Mouse (Mus musculus): ENCODE measurements around the gene Il4i1.
"Not testable (repeated sequence)": the region's sequence is repeated elsewhere in the genome, so short reads cannot be mapped to it uniquely, and the experiment has no call there.

The Il4i1 gene

DNA sequence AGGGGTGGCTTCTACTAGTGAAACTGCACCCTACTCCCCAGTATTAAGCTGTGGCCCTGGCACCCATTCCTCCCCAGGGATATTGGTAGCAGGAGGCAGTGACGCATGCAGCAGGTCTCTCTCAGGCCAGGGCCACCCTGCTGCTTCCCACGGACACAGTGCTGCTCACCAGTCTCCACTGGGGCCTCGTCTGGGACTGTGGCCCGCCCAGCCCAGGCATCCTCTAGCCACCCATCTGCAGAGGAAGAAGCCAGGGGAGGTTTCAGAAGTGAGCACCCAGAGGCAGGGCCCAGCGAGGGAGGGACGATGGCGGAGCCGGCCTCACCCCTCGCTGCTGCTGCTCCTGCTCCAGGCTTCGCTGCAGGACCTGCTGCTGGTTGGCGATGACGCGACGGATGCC is 47.0 kb downstream of the Il4i1 start:
- no peak for DNase-seq (ENCODE audit: low spot score in 2 of 2)

DNA sequence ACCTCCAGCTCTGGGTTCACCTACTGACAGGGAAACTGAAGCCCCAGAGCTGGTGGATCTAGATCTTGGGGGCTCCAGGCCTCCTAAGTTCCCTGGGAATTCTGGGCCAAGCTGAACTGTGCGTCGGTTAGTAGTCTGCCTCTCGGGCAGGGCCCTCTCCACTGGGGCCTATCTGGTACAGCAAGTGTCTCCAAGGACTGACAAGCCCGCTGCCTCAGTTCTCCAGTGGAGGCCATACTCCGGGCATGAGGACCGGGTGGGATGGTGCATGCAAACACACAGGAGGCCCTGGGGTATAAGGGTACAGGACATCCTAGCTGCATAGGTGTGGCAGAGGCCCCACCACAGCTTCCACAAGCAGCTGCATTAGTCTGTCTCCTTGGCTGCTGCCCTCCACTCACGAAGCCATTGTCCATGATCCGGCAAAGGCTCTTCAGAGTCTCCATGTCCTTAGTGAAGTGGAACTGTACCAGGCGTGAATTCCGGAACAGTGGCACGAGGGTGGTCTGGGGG is 47.9 kb downstream of the Il4i1 start:
- DNase-seq (ENCODE audit: low spot score in 2 of 2) = no peak

DNA sequence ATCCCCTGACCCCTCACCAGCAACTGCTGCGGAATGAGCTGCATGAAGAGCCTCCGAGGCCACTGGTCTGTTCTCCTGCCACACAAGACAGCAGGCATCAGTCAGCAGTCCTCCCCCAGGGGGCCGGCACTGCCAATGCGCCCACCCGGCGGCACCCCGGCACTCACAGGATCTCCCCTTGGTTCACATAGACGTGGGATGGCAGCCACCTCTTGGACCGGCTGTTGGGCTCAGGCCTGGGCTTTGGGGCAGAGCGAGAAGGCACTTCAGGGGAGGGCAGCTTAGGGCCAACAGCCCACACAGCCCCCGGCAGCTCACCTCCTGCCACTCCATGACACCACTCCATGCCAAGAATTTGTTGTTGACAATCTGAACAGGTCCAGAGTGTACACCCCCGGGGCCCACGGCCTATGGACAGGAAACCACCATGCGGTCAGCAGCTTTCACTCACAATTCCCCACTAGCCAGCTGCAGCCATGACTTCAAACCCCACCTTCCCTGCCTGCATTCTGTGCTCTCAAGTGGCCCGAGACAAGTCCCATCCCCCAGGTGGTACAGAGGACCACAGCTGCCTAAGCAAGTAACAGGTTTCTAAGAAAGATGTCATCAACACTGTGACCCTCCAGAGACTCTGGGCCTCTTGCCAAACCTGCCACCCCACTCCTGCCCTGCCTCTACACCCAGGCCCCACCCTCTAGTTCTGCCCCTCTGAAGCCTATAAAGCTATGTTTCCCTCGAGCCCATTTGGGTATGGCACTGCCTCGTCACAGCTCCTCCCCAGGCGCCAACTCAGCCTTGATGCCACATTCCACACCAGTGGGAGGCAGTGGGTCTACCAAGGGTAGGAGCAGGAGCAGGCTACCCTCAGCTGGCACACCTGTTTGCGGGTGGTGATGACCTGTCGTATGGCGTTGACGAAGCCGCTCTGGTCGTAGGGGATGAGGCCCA is 48.7 kb downstream of the Il4i1 start:
- no peak for DNase-seq (ENCODE audit: low spot score in 2 of 2)

DNA sequence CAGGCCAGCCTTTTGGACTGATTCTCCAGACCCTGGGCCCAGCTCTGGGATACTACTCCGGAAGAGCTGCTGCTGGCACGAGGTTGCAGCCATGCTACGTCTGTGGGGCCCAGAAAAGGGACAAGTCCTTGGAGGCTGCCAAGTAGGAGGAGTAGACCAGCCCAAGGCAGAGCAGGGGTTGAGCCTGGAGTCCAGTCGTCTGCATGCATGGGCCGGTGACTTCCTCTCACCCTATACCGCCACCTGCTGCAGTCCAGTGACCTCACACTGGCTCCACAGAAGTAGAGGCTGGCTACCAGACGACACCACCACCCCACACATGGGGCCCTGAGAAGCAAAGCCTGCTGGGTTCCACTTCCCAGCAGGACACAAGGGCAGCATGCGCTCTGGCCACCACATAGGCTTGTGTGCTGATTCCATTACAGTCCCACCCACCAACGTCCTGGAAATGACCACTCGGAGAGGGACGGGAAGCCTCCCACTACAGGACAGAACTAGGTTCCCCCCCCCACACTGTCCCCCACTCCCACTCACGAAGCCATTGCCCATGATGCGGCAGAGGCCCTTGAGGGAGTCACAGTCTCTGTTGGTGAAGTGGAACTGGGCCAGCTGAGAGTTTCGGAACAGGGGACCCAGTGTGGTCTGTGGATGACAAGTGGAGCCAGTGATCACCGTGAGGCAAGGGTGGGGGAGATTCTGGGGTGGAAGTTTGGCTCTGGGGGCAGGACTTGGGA is 50.3 kb downstream of the Il4i1 start:
- DNase-seq (ENCODE audit: low spot score in 2 of 2) = no peak

DNA sequence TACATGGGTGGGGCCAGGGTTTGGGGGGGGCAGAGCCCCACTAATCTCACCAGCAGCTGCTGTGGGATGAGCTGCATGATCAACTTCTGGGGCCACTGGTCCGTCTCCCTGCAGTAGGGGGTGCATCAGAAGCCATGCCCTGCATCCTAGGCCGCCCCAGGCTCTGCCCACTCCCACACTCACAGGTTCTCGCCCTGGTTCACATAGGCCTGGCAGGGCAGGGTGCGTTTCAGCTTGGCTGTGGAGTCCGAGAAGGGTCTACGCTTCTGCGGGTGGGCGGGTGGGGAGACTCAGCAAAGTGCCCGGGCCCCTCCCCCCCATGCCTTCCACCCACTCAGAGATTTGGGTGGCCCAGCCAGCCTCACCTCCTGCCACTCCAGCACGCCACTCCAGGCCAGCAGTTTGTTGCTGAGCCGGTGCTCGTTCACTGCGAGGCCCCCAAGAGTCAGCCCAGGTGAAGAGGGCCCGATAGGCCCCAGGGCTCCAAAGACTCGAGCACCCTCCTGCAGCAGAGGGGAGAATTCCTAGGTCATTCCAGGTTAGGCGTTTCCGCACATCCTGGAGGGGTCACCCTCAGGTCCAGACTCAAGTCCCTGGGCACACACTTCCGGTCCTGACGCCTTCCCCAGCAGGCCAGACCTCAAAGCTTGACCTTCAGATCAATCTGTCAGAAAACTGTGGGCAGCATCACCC is 51.0 kb downstream of the Il4i1 start:
- no peak for DNase-seq (ENCODE audit: low spot score in 2 of 2)

DNA sequence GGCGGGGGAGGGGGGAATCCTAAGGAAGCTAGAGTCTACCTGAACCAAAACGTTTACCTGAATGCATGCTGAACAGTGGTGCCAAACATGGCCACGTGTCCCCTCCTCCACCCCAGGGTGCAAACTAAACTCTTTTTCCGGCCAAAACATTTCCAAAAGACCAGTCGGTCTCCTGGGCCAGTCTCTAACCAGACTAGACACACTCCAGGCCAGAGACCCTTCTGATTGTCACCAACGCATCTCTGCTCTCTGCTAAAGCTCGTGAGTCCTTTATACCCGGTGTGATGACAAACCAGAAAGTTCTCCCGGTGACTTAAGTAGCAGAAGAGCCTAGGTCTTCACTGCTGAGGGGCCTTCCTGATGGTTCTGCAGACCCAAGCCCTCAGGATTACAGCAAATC is 51.6 kb downstream of the Il4i1 start:
- DNase-seq (ENCODE audit: low spot score in 2 of 2) = no peak

DNA sequence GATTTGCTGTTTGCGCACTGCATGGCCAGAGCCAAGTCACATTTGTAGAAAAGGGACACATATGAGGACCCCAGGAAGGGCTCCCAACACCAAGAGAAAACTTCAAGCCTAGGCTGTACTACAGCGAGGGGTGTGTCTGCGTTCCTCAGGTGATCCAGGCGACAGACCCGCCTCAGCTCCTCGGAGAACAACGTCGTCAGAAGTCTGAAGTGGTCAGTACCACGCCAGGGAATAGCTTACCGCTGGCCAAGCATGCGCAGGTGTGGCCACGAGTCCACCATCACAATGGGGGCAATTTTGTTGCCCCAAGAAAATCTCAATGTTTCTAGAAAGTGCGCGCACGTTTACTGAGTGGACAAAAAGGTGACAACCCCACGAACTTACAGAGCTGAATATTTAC is 52.3 kb downstream of the Il4i1 start:
- no peak for DNase-seq (ENCODE audit: low spot score in 2 of 2)

DNA sequence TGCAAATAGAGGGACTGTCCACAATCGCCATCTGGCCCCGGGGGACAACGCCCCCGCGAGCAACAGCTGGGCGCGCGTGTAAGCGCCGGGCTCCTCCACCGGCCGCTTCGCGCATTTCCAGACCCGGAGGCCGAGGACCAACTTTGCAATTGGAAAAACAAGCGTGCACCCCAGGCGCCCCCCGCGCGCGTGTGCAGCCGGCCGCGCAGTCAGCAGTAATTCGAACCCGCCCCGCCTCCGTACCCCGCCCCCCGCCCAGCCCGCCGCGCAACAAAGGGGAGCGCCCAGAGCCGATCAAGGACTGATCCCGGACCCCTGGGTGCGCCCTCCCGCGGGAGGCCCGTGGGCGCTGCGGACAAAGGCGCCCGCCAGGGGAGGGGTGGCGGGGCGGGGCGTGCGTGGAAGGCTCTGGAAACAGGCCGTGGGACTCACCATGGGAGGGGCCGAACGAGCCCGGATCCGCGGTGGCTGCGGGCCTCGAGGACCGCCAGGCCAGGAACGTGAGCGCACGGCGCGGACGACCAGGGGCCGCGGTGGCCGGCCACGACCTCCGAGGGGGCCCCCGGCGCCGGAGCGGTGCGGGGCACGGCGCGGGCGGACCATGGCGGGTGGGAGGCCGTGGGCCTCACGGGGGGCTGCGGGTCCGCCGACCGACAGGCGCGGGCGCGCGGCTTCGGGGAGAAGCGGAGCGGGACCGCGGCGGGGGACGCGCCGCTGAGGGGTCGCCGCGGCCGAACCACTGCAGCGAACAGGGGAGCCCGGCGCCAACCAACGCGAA is 52.9 kb downstream of the Il4i1 start:
- DNase-seq (ENCODE audit: low spot score in 2 of 2) = peak in 1 of 2 experiments; percentile 62

DNA sequence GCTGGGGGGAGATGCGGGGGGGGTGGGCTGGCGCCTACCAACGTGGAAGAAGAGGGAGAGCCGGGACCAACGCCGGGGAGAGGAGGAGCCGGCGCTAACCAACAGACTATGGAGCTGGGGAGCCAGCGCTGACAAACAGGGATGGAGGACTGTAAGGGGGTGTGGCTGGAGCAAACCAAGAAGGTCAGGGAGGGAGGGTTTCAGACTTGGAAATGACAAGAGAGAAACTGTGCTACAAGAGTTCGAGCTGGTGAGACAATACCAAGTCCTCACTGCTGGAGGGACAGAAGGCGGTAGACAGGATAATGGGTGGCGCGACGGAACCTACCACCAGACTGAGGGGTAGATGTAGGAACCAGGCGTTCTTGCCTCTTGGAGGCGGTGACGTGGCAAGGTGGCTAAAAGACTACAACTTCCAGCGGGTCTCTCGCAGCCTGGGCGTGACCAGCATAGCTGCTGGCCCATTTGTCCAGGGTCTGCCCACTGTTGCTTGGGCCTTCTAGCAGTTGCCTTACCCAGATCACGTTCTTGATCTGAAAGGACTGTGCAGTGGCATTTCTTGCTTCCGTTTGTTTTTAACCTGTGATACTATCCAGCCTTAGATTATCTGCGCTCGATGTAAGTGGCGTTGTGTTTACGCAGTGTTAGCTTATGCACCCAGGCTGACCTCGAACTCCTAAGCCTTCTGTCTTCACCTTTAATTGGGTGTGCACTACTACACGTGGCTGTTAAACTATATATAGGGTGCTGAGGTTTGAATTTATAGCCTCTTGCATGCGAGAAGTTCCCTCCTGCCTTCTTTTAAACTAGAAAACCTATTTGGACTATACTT is 53.7 kb downstream of the Il4i1 start, which contains the start of gene Ptov1:
Gene Ptov1, minus strand, starts transcription at position 92 of the 832 bp plus-strand sequence.
- DNase-seq (ENCODE audit: low spot score in 2 of 2) = peak; percentile 92 to 97

DNA sequence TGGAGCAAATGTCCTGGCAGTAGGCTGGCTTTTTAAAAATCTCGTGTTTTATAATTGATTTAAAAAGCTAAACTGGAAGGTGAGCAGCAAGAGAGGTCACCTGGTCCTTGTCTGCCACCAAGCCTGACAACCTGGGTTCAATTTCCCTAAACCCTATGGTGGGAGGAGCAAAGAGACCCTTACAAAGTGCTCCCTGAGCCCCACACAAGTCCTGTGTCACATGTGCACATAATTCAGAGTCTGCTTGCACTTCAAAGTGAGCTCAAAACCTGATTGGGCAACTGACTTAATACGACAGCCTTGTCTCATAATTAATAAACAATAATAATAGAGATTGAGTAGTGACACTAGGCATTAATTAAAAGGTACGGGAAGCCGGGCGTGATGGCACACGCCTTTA is 54.4 kb downstream of the Il4i1 start:
- DNase-seq (ENCODE audit: low spot score in 2 of 2) = no peak

DNA sequence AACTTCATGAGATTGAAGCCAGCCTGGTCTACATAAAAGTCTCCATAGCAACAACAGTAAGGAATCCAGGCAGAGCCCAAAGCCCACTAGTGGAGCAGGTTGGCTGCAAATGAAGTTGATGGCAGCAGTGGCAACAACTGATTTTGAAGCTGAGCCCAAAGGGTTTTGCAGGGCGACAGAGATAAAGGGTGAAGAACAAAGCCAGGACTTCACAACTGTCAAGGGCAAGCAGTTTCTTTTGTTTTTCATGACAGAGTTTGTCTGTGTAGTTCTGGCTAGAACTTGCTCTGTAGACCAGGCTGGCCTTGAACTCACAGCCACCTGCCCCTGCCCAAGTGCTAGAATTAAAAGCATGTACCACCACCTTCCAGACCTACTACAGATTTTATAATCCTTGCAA is 55.0 kb downstream of the Il4i1 start:
- no peak for DNase-seq (ENCODE audit: low spot score in 2 of 2)

DNA sequence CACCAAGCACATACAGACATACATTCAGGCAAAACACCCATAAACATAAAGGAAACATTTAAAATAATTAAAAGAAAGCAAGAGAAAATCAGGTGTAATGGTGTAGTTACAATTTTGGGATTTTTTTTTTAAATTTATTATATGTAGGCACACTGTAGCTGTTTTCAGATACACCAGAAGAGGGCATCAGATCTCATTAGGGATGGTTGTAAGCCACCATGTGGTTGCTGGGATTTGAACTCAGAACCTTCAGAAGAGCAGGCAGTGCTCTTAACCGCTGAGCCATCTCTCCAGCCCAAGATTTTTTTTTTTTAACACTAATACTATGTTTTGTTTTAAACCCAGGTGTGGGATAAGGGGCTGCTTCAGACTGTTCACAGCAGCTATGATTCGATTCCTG is 55.6 kb downstream of the Il4i1 start:
- not testable (repeated sequence) for DNase-seq (ENCODE audit: low spot score in 2 of 2)

DNA sequence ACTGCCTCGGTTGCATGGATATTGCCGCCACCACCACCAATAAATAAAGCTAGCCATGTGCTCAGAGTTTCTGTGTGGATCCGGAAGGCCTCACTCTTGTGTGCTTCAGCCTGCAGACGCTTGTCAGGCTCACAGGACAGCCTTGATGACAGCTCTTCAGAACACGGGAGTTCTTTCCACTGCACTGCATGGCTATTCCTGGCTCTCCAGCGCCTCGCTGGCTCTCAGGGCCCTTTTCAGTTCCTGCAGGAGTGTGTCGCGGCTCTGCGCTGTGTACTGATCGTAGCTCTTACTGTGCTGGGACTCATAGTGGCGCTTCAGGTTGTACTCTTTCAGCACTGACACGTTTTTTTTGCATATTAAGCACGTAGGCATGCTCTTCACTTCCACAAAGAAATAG is 61.6 kb downstream of the Il4i1 start:
- DNase-seq (ENCODE audit: low spot score in 2 of 2) = no peak

DNA sequence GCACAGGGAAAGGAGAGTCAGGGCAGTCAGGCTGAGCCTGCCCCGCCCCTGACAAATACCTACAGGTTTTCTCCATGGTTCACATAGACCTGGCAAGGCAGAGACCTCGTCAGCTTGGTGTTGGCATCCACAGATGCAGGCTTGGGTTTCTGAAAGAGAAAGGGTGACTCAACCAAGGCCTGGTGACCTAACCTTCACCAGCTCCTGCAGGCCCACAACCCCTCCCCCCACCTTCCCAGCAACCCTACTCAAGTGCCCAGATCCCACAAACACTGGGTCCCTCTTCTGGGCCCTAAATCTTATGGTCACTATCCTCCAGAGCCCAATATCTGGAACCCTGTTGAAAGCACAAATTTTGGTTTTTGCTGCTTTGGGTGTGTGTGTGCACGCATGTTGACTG is 66.8 kb downstream of the Il4i1 start:
- no peak for DNase-seq (ENCODE audit: low spot score in 2 of 2)

DNA sequence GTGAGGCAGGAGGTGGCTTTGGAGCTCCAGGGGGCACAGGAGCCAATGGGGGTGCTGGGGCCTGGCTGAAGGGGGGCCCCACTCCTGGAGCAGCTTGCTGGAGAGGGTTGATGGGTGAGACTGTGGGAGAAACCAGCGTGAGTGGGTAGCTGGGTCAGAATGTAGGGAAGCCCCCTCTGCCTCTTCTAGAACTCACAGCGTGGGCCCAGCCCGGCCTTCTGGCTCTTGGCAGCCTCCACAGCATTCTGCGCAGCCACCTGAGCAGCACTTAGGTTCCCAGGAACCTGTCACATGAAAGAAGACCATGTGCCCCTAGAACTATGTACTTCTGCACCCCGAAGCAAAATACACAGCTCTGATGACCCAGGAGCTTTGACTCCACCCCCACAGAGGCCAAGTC is 68.5 kb downstream of the Il4i1 start:
- no peak for DNase-seq (ENCODE audit: low spot score in 2 of 2)

DNA sequence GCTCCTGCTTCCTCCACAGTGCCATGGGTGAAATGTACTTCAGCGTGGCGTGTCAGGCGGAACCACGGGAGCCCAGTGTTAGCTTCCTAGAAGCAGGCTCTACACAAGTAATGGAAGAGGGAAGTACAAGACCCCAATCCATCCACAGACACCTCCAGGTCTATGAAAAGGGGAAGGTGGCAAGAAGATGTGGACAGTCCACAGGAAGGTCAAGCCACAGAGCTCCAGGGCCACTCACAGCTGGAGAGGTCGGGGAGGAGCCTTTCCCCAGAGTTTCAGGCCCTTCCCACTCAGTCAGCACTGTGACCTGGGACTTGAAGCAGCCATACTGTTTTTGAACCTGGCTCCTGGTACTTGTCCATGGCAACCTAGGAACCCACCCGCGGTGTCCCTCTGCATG is 70.8 kb downstream of the Il4i1 start:
- DNase-seq (ENCODE audit: low spot score in 2 of 2) = no peak

DNA sequence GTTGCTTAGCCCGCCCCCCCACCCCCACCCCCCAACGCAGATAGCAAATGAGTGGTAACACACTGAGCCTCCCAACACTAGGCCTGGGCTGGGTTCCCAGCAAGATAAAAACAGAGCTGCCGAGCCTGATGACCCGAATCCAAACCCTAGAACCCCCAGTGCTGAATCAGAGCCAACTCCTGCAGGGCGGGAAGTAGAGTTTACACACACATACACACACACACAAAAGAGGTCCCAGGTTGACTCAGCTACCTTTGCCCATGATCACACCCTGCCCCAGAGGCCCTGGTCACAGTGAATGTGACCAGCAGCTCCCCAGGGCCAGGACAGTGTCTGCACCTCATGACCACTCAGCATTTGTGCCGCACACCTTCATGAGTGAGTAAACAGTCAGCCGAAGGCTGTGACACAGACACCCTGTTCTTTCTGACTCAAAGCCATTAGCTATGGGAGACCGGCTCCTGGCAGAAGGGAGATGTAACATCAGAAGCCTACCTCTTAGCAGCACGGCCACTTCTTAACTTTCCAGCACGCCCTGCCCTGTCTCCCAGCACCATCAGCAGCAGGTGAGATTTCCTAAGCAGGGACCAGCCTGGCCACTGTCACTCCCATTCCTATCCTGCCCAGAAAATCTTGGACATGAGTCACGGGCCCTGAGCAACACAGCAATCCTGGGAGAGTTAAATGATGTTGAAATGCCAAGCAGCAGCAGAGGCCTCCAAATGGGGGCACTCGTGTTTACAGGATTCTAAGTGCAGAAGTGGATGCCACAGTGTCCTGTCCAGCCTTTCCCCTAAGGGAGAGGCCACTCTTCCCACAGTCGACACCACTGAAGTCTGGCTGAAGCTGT is 72.3 kb downstream of the Il4i1 start:
- DNase-seq (ENCODE audit: low spot score in 2 of 2) = no peak

DNA sequence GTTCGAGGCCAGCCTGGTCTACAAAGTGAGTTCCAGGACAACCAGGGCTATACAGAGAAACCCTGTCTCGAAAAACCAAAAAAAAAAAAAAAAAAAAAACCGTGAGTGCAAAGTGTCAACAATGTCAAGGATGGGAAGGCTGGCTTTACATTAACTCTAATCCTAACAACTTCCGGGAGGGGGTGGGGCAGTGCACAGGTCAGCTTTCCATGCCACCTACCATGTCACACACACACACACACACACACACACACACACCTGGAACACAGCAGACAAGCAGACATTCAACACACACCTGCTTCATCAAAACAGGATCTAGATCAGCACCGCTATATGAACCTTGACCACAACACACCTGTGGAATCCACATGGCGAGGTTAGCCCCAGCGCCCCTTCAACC is 74.0 kb downstream of the Il4i1 start:
- DNase-seq (ENCODE audit: low spot score in 2 of 2) = no peak

Data from frontal cortex, postnatal 10 days (tissue).